26 mouse cellular contexts compared by ENCODE assay signal in genomic region chr11:95184561-95184960, GRCm38 (mm10). TPM values are rescaled to one million over a fixed set of nuclear protein-coding genes. Genes with fewer than 3 reads are reported as not detected.
DNase-seq lines count a peak whose midpoint lies in the region; ATAC-seq and TF ChIP-seq lines count a peak whose summit lies in the region.
"Had no signal": no experiment of that assay in that cellular context is flagged by ENCODE, and none has a peak within 500 bp of the region (broad histone marks: within the 10 kb centered on the region; RNA-seq: fewer than 3 reads in every experiment).

No protein-coding gene starts in this region.

- no peaks in the 10 kb centered on the region for H3K27me3 ChIP-seq in lung, embryonic 14.5 days (ENCODE audit: insufficient read depth, low read length)

- no peak overlapping the region for H3K4me3 ChIP-seq in lung, embryonic 14.5 days (ENCODE audit: low read depth, low read length)
- H3K4me3 ChIP-seq: forebrain, embryonic 12.5 days; heart, embryonic 15.5 days; kidney, embryonic 15.5 days; midbrain, embryonic 12.5 days had no signal

- H3K4me1 ChIP-seq in lung, embryonic 14.5 days (ENCODE audit: insufficient read depth) = peaks cover 24% of the 10 kb centered on the region; the same call in 1 of the 2 replicates

- H3K4me2 ChIP-seq in lung, embryonic 14.5 days = no peak overlapping the region
- H3K4me2 ChIP-seq: forebrain, embryonic 12.5 days; heart, embryonic 15.5 days; kidney, embryonic 15.5 days; liver, embryonic 11.5 days; midbrain, embryonic 12.5 days had no signal

- no peak for TF ChIP-seq CTCF in lung, embryonic 14.5 days (IDR thresholded peaks at IDR 0.05; ENCODE audit: low read depth)

- peak; percentile 28 for DNase-seq in embryo, embryonic 11 days
- DNase-seq in embryo, embryonic 9.5 days (ENCODE audit: extremely low spot score) = no peak
- peak; percentile 13 for DNase-seq in lung, embryonic 14.5 days
- no peak for DNase-seq in lung, postnatal 10 days
- peak; percentile 17 for DNase-seq in mesoderm, embryonic 11.5 days (ENCODE audit: low read depth, low spot score)
- peak; percentile 49 to 72 for DNase-seq in thymus, postnatal 36 days
- no peak for DNase-seq in urinary bladder, adult 18-20 months (ENCODE audit: low spot score in 2 of 2)
- no peak for DNase-seq in urinary bladder, postnatal 25 days (ENCODE audit: low spot score)
- DNase-seq: adrenal gland, postnatal 36 days; cerebellum, adult 11-12 months; cerebellum, postnatal 25 days; gastrocnemius, postnatal 10 days; heart, adult 11 months; kidney, postnatal 4 days; lung, adult 2 months; lung, postnatal 4 days had no signal

- H3K9me3 ChIP-seq in lung, embryonic 14.5 days (ENCODE audit: low read depth, low read length) = no peaks in the 10 kb centered on the region
- H3K9me3 ChIP-seq: forebrain, embryonic 12.5 days; heart, embryonic 15.5 days; kidney, embryonic 15.5 days; midbrain, embryonic 12.5 days had no signal

- 0 out of 2 replicates have a peak overlapping the region, but pooled peaks have one; percentile 25 for H3K27ac ChIP-seq in lung, embryonic 14.5 days (ENCODE audit: low read depth)
- H3K27ac ChIP-seq: forebrain, embryonic 12.5 days; heart, embryonic 15.5 days; midbrain, embryonic 12.5 days had no signal

- no peak overlapping the region for H3K9ac ChIP-seq in lung, embryonic 14.5 days
- H3K9ac ChIP-seq: forebrain, embryonic 12.5 days; heart, embryonic 15.5 days; kidney, embryonic 15.5 days had no signal

- no peaks in the 10 kb centered on the region for H3K36me3 ChIP-seq in lung, embryonic 14.5 days (ENCODE audit: insufficient read depth)
- H3K36me3 ChIP-seq: forebrain, embryonic 12.5 days; heart, embryonic 15.5 days; kidney, embryonic 15.5 days; midbrain, embryonic 12.5 days had no signal

- 14% methylated on average over 5 of the region's 5 CpGs for WGBS in lung, embryonic 14.5 days

- ATAC-seq in lung, embryonic 14.5 days (ENCODE audit: insufficient read depth) = no peak
- ATAC-seq: activated CD4-positive, CD25-positive, alpha-beta regulatory T cell, adult 4 months; CD4-positive, CD25-positive, alpha-beta regulatory T cell, adult 4 months; intestine, embryonic 16.5 days had no signal

RNA-seq across cellular contexts. Expression of gene Dlx4, which starts 38.5 kb away (rescaled TPM):
- polyA plus RNA-seq in lung, embryonic 14.5 days (2014; fragmentation: Nextera tagmentation; extraction: Ambion mirVana) = 0.31 and 0.57 TPM in 2 replicates
- polyA plus RNA-seq: activated CD4-positive, CD25-positive, alpha-beta regulatory T cell, adult 4 months; CD4-positive, CD25-positive, alpha-beta regulatory T cell, adult 4 months; kidney, embryonic 15.5 days; midbrain, embryonic 12.5 days; neural tube, embryonic 14.5 days; small intestine, adult 2 months had no signal

Comparison
In these comparisons a context has a peak if more than half of its experiments do, and no peak if none do; other contexts are left out.
1. DNase-seq: peak in embryo, embryonic 11 days (single experiment), lung, embryonic 14.5 days (single experiment), mesoderm, embryonic 11.5 days (single experiment) and thymus, postnatal 36 days (2 of 2); none in embryo, embryonic 9.5 days (single experiment), lung, postnatal 10 days (single experiment), urinary bladder, adult 18-20 months (0 of 2) and urinary bladder, postnatal 25 days (single experiment).